Mouse (Mus musculus) A20 (cell line): ENCODE data around the gene Pik3r2.

Source experiments
- DNase-seq: peaks from one replicate; pipeline ENCODE4 v3.0.0-alpha.2; 2011; ENCODE audit warnings: low read depth, low spot score

The Pik3r2 gene

GRCm38 (mm10) chr8:70742176-70742575 lies 34.3 kb downstream of the Pik3r2 start:
- DNase-seq = no peak

- no peak for DNase-seq
Measured at GRCm38 (mm10) chr8:70741661-70742060, 34.9 kb downstream of the Pik3r2 start.

- no peak for DNase-seq
Measured at GRCm38 (mm10) chr8:70738211-70738610, 38.3 kb downstream of the Pik3r2 start.

GRCm38 (mm10) chr8:70737705-70738104 lies 38.8 kb downstream of the Pik3r2 start:
- DNase-seq = no peak

- peak; percentile 86 for DNase-seq
Measured at GRCm38 (mm10) chr8:70730956-70731355, 45.6 kb downstream of the Pik3r2 start.

- DNase-seq = peak; percentile 92
Measured at GRCm38 (mm10) chr8:70729808-70730475, 46.6 kb downstream of the Pik3r2 start.

GRCm38 (mm10) chr8:70726721-70727120 lies 49.8 kb downstream of the Pik3r2 start:
- no peak for DNase-seq

GRCm38 (mm10) chr8:70725792-70726447 lies 50.6 kb downstream of the Pik3r2 start:
- DNase-seq = no peak

- DNase-seq = peak; percentile 41
Measured at GRCm38 (mm10) chr8:70724216-70724615, 52.3 kb downstream of the Pik3r2 start.

GRCm38 (mm10) chr8:70723486-70724210 lies 52.9 kb downstream of the Pik3r2 start, which contains the start of gene Pde4c:
Gene Pde4c (plus strand): TSS chr8:70723720.
- peak; percentile 71 for DNase-seq

GRCm38 (mm10) chr8:70721601-70722000 lies 54.9 kb downstream of the Pik3r2 start:
- no peak for DNase-seq

GRCm38 (mm10) chr8:70720739-70721138 lies 55.8 kb downstream of the Pik3r2 start:
- DNase-seq = peak; percentile 87

- peak; percentile 59 for DNase-seq
Measured at GRCm38 (mm10) chr8:70719796-70720270, 56.7 kb downstream of the Pik3r2 start.

GRCm38 (mm10) chr8:70718297-70718696 lies 58.2 kb downstream of the Pik3r2 start, which contains the start of gene Gm3336:
Gene Gm3336 (plus strand): TSS chr8:70718543.
- DNase-seq = peak; percentile 84
